Mouse (Mus musculus) limb, embryonic 12.5 days (tissue): ENCODE data around the gene Cdk9. TPM values are rescaled to one million over a fixed set of nuclear protein-coding genes. Genes with fewer than 3 reads are reported as not detected.
A peak's percentile ranks its signal among the peaks of the same experiment; 100 is the strongest.

ENCODE experiments used
- ATAC-seq: fragments of 200-750 bp; cut with Nextera tagmentation; 2 replicates; pipeline ENCODE4 v1.8.0; 2017; ENCODE audit warnings: low read depth, moderate TSS enrichment; ENCODE audit not compliant: insufficient number of reproducible peaks, insufficient read depth, low FRiP score, low TSS enrichment
- H3K27ac ChIP-seq: fragments of 300-500 bp; sonication (generic); 2 replicates; pipeline ENCODE4 v1.5.1; 2016; ENCODE audit warnings: mild to moderate bottlenecking, moderate library complexity
- H3K27me3 ChIP-seq: fragments of 300-500 bp; sonication (generic); 2 replicates; pipeline ENCODE4 v1.6.1; 2016; ENCODE audit warnings: mild to moderate bottlenecking, moderate library complexity
- H3K36me3 ChIP-seq: fragments of 300-500 bp; sonication (generic); 2 replicates; pipeline ENCODE4 v1.6.1; 2016; ENCODE audit warnings: mild to moderate bottlenecking, moderate library complexity
- H3K4me1 ChIP-seq: fragments of 300-500 bp; sonication (generic); replicated peaks from 2 replicates; pipeline ENCODE4 v1.6.1; 2016
- H3K4me2 ChIP-seq: fragments of 300-500 bp; sonication (generic); 2 replicates; pipeline ENCODE4 v1.6.1; 2016; ENCODE audit warnings: mild to moderate bottlenecking, moderate library complexity
- H3K4me3 ChIP-seq: fragments of 300-500 bp; sonication (generic); replicated peaks from 2 replicates; pipeline ENCODE4 v1.5.1; 2016; ENCODE audit warnings: mild to moderate bottlenecking
- H3K9ac ChIP-seq: fragments of 300-500 bp; sonication (generic); replicated peaks from 2 replicates; pipeline ENCODE4 v1.6.1; 2016; ENCODE audit warnings: mild to moderate bottlenecking, moderate library complexity
- H3K9me3 ChIP-seq: fragments of 300-500 bp; sonication (generic); 2 replicates; pipeline ENCODE4 v1.6.1; 2016; ENCODE audit warnings: mild to moderate bottlenecking, moderate library complexity
- WGBS: fragments of 180-500 bp; shearing (Covaris S2); methylation state at CpG from one replicate; pipeline ENCODE4 v1.1.7; 2016; 5-methylcytosine and 5-hydroxymethylcytosine counted together
- polyA plus RNA-seq: library from polyadenylated mRNA; unstranded; fragments of >200 nt; fragmentation: Nextera tagmentation; extraction: Ambion mirVana; gene quantifications from 2 replicates; pipeline ENCODE4 v1.2.1, GENCODE M21; 2016

Gene Cdk9
- polyA plus RNA-seq, 1 experiment from 2014 or later = 136 TPM

- peak; percentile 39; the same call in 1 of the 2 replicates for ATAC-seq
- Histone ChIP-seq H3K9ac (no peak overlapping the region), H3K4me2 (no peak overlapping the region), H3K9me3 (0 out of 2 replicates have a peak, but pooled peaks cover 5% of the 10 kb centered on the region), H3K27me3 (no peaks in the 10 kb centered on the region), H3K4me3 (no peak overlapping the region), H3K27ac (no peak overlapping the region), H3K4me1 (0 out of 2 replicates have a peak, but pooled peaks cover 3% of the 10 kb centered on the region), H3K36me3 (no peaks in the 10 kb centered on the region)
- 79% methylated on average over 16 of the region's 16 CpGs for WGBS
Observed at GRCm38 (mm10) chr2:32673176-32673917, 39.5 kb downstream of the Cdk9 start.

- H3K36me3 ChIP-seq = no peaks in the 10 kb centered on the region
- no peak overlapping the region for H3K9ac ChIP-seq
- 78% methylated on average over 9 of the region's 9 CpGs for WGBS
- 0 out of 2 replicates have a peak, but pooled peaks cover 4% of the 10 kb centered on the region for H3K9me3 ChIP-seq
- H3K27me3 ChIP-seq = no peaks in the 10 kb centered on the region
- no peak overlapping the region for H3K27ac ChIP-seq
- H3K4me3 ChIP-seq = no peak overlapping the region
- 0 out of 2 replicates have a peak, but pooled peaks cover 3% of the 10 kb centered on the region for H3K4me1 ChIP-seq
- ATAC-seq = no peak
- no peak overlapping the region for H3K4me2 ChIP-seq
Observed at GRCm38 (mm10) chr2:32671907-32672595, 40.8 kb downstream of the Cdk9 start.

- no peaks in the 10 kb centered on the region for H3K9me3 ChIP-seq
- H3K4me1 ChIP-seq = 0 out of 2 replicates have a peak, but pooled peaks cover 3% of the 10 kb centered on the region
- H3K4me2 ChIP-seq = no peak overlapping the region
- no peak overlapping the region for H3K9ac ChIP-seq
- no peak overlapping the region for H3K4me3 ChIP-seq
- 86% methylated on average over 9 of the region's 9 CpGs for WGBS
- H3K27ac ChIP-seq = no peak overlapping the region
- no peaks in the 10 kb centered on the region for H3K27me3 ChIP-seq
- H3K36me3 ChIP-seq = no peaks in the 10 kb centered on the region
- no peak for ATAC-seq
Observed at GRCm38 (mm10) chr2:32671147-32671546, 41.7 kb downstream of the Cdk9 start.

GRCm38 (mm10) chr2:32669876-32670275, 43.0 kb downstream of the Cdk9 start:
- 51% methylated on average over 3 of the region's 3 CpGs for WGBS

DNA sequence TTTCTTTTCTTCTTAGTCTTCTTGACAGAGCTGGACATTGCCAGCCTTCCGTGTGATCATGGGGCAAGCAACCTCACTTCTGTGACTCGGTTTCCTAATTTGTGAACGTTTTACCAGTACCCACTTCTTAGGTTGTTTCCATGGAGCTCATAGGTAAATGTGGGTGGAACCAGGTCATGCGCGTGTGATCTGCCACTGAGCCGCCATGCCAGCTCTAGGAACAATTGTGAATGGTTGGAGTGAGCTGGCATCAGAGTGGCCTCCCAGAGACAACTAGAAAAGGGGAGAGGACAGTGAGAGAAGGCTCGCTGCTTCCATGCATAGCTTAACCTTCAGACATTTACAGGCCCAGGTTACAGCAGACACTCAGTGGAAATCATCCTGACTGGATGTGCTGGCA, 44.7 kb downstream of the Cdk9 start:
- Histone ChIP-seq H3K27me3 (no peaks in the 10 kb centered on the region), H3K4me1 (no peaks in the 10 kb centered on the region), H3K36me3 (no peaks in the 10 kb centered on the region), H3K9me3 (no peaks in the 10 kb centered on the region), H3K9ac (no peak overlapping the region), H3K4me3 (no peak overlapping the region), H3K27ac (no peak overlapping the region), H3K4me2 (no peak overlapping the region)
- ATAC-seq = no peak
- 94% methylated on average over 7 of the region's 7 CpGs for WGBS

More at GRCm38 (mm10) chr2:32669876-32670275, 43.0 kb downstream of the Cdk9 start:
- Histone ChIP-seq H3K9me3 (no peaks in the 10 kb centered on the region), H3K36me3 (no peaks in the 10 kb centered on the region), H3K4me2 (no peak overlapping the region), H3K9ac (no peak overlapping the region), H3K27me3 (no peaks in the 10 kb centered on the region), H3K4me1 (0 out of 2 replicates have a peak, but pooled peaks cover 3% of the 10 kb centered on the region), H3K4me3 (no peak overlapping the region), H3K27ac (no peak overlapping the region)
- ATAC-seq = no peak

DNA sequence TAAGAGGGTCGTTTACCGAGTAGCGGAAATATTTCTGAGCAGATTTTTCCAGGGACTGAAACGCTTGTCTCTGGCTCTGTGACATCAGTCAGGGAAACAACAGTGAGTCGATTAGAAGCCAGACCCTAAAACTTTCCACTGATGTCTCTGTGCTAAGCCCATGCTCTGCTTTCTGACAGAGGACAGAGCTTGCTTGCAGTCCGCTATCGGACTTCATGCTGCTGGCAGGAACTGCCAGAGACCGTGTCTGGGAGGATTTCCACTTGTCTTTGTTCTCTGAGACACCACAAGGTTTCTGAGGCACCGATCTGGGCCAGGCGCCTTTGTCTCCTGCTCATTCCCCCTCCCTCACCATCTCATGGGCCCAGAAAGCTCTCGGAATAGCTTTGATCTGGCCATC, 45.1 kb downstream of the Cdk9 start:
- no peak overlapping the region for H3K4me3 ChIP-seq
- no peaks in the 10 kb centered on the region for H3K4me1 ChIP-seq
- no peaks in the 10 kb centered on the region for H3K36me3 ChIP-seq
- no peak overlapping the region for H3K9ac ChIP-seq
- H3K4me2 ChIP-seq = no peak overlapping the region
- no peaks in the 10 kb centered on the region for H3K9me3 ChIP-seq
- peak overlapping the region; percentile 47 for H3K27ac ChIP-seq
- no peaks in the 10 kb centered on the region for H3K27me3 ChIP-seq
- 59% methylated on average over 11 of the region's 11 CpGs for WGBS
- ATAC-seq = no peak

- Histone ChIP-seq H3K27me3 (no peaks in the 10 kb centered on the region), H3K4me2 (no peak overlapping the region), H3K9ac (no peak overlapping the region), H3K27ac (no peak overlapping the region), H3K9me3 (no peaks in the 10 kb centered on the region), H3K4me1 (no peaks in the 10 kb centered on the region), H3K4me3 (no peak overlapping the region), H3K36me3 (no peaks in the 10 kb centered on the region)
- WGBS = 82% methylated on average over 6 of the region's 6 CpGs
- ATAC-seq = no peak
Observed at GRCm38 (mm10) chr2:32665853-32666252, 47.0 kb downstream of the Cdk9 start.

GRCm38 (mm10) chr2:32665345-32665744, 47.5 kb downstream of the Cdk9 start:
- Histone ChIP-seq H3K27ac (0 out of 2 replicates have a peak overlapping the region, but pooled peaks have one; percentile 17), H3K27me3 (no peaks in the 10 kb centered on the region), H3K4me1 (no peaks in the 10 kb centered on the region), H3K4me3 (no peak overlapping the region), H3K9ac (no peak overlapping the region), H3K4me2 (no peak overlapping the region), H3K9me3 (no peaks in the 10 kb centered on the region), H3K36me3 (no peaks in the 10 kb centered on the region)
- 71% methylated on average over 8 of the region's 8 CpGs for WGBS
- no peak for ATAC-seq

DNA sequence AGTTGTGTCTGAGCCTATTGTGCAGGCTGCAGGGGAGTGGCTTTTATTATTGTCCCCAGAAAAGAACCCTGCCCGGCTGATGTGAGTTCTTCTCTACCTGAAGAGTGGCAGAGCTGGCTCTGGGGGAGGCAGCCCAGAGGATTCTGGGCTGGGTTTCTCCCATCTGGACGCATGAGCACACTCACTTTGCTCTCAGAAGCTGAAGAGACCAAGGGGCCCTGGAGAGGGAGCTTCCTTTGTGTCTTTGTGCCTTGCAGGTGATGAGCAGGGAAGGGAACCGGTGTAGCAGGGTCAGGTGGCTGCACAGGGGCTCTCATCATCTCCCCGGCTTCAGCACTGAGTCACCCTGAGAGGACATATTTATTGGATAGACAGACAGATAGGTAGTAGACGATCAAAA, 50.6 kb downstream of the Cdk9 start:
- 0 out of 2 replicates have a peak overlapping the region, but pooled peaks have one; percentile 20 for H3K27ac ChIP-seq
- 63% methylated on average over 5 of the region's 5 CpGs for WGBS
- no peak overlapping the region for H3K9ac ChIP-seq
- H3K4me3 ChIP-seq = no peak overlapping the region
- H3K4me1 ChIP-seq = no peaks in the 10 kb centered on the region
- no peak for ATAC-seq
- no peaks in the 10 kb centered on the region for H3K9me3 ChIP-seq
- no peaks in the 10 kb centered on the region for H3K36me3 ChIP-seq
- H3K4me2 ChIP-seq = no peak overlapping the region
- H3K27me3 ChIP-seq = no peaks in the 10 kb centered on the region

- Histone ChIP-seq H3K4me1 (no peaks in the 10 kb centered on the region), H3K27me3 (no peaks in the 10 kb centered on the region), H3K4me3 (no peak overlapping the region), H3K9ac (no peak overlapping the region), H3K4me2 (no peak overlapping the region), H3K27ac (no peak overlapping the region), H3K36me3 (no peaks in the 10 kb centered on the region), H3K9me3 (no peaks in the 10 kb centered on the region)
- WGBS = 45% methylated on average over 7 of the region's 7 CpGs
- no peak for ATAC-seq
Observed at GRCm38 (mm10) chr2:32661509-32662107, 51.3 kb downstream of the Cdk9 start.

GRCm38 (mm10) chr2:32658873-32659272, 54.0 kb downstream of the Cdk9 start:
- H3K9ac ChIP-seq = no peak overlapping the region

More at GRCm38 (mm10) chr2:32658873-32659272, 54.0 kb downstream of the Cdk9 start:
- no peaks in the 10 kb centered on the region for H3K9me3 ChIP-seq
- peaks cover 24% of the 10 kb centered on the region for H3K4me1 ChIP-seq
- ATAC-seq = no peak
- no peak overlapping the region for H3K4me3 ChIP-seq
- H3K27me3 ChIP-seq = no peaks in the 10 kb centered on the region
- WGBS = 81% methylated on average over 2 of the region's 2 CpGs
- no peak overlapping the region for H3K27ac ChIP-seq
- no peak overlapping the region for H3K4me2 ChIP-seq
- no peaks in the 10 kb centered on the region for H3K36me3 ChIP-seq
